Mouse (Mus musculus) heart, adult 18-20 months (tissue): Measurements from ENCODE around the gene Phactr2. TPM values are rescaled to one million over a fixed set of nuclear protein-coding genes. Genes with fewer than 3 reads are reported as not detected.

Experiments
- DNase-seq, 2 experiments: peaks; one replicate each; pipeline ENCODE4 v3.0.0; 2021 to 2022; ENCODE audit warnings: mixed read lengths in 1 of 2
- total RNA-seq, 2 experiments: library from RNA; stranded (reverse); gene quantifications; 2 replicates each; pipeline ENCODE4 v1.2.3; 2021

Phactr2 gene
- total RNA-seq, 2 experiments from 2014 or later, result 43.4 to 45.7 TPM

DNA sequence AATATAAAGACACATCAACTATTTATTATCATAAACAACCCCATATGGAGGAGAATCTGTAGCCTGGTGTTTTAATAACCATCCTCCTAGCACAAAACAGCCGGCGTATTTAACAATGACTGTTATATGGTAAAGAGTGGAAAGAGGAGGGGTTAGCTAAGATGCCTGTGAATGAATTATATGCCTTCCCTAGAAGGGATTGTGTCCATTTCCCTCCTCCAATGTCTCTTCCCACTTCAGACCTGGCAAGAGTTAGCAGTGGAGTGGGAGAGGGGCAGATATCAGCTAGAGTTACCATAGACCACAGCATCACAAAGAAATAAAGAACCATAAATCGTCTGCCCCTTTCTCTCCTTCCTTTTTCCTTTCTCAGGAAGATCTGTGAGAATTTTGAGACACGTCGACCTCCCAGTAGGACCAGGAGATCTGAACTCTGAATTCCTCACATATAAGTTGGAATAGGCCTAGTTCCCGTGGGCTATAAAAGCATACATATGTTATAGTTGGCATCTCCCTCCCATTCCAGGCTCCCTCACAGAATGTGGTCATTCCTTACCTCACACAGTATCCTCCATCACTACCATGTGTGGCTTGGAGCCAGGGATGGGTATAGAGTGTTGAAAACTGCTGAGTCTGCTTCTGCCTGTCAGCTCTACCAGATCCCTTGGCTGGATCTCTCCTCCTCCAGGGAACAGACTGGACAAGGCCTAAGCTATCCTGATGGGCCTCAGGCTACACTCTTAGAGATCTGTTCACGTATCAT lies 25.7 kb downstream of the Phactr2 start:
- no peak for DNase-seq

DNA sequence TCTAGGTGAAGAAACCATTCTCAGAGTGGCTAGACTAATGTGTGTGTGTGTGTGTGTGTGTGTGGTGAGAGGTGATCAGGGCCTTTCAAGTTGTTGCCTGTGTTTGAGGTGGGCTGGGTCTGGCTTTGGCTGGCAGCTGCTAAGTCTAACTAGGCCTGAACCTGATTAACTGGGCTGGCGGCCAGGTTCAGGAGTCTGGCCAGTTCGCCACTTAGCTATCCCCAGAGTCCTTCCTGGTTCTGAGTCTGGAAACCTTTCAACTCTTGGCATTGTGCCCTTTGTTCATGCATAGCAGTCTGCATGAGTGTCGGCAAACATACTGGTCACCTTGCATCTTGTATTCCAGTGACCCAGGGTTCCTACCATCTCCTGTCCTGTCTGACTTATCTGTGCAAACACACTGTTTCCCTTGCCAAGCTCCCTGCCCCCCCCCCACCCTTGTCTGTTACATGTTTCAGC lies 27.4 kb downstream of the Phactr2 start:
- DNase-seq, result peak; percentile 88 to 91

DNA sequence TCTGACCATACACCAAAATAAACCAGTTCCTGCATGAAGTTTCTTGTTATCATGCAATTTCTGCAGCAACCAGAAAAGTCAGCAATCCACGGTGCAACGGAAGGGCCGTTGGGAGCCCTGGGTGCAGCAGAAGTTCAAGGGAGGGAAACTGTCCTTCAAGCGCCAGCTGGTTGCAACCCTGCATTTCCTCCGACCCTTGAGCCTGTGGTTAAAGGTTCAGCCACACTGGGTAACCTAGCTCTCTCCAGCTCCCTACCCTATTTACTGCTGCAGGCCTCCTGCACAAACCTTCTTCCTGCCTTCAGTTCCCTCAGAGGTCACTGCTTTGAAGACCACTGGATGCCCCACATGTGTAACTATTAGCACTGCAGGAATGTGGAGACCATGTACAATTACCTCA lies 30.0 kb downstream of the Phactr2 start:
- no peak for DNase-seq

DNA sequence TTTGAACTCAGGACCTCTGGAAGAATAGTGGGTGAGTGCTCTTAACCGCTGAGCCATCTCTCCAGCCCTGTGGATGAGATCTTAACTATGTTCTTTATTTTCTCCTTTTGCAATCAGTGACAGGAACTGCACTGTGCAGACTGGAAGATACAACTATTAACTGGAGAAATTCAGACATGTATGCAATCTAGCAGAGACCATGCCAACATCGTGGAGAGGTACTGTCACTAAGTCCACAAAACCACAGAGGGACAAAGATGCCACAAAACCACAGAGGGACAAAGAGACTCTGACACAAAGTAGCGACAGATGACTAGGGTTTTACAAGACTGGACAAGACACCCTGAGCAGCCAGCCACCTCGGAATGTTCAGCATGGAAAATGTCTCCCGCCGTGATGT lies 30.6 kb downstream of the Phactr2 start:
- DNase-seq, result no peak

DNA sequence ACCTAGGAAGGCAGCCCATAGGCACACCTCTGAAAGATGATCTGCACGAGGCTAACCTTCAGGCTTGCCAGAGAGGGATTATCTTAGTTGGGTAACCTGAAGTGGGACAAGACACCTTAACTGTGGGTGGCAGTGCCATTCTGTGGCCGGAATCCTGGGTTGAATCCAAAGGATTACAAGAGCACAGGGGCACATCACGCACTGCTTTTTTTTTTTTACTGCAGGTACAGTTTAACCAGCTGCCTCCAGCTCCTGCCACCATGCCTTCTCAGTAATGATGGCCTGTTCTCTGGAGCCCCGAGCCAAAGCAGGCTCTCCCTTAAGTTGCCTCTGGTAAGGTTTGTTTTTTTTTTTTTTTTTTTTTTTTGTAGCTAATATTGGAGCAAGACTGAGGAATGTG lies 33.9 kb downstream of the Phactr2 start:
- no peak for DNase-seq

DNA sequence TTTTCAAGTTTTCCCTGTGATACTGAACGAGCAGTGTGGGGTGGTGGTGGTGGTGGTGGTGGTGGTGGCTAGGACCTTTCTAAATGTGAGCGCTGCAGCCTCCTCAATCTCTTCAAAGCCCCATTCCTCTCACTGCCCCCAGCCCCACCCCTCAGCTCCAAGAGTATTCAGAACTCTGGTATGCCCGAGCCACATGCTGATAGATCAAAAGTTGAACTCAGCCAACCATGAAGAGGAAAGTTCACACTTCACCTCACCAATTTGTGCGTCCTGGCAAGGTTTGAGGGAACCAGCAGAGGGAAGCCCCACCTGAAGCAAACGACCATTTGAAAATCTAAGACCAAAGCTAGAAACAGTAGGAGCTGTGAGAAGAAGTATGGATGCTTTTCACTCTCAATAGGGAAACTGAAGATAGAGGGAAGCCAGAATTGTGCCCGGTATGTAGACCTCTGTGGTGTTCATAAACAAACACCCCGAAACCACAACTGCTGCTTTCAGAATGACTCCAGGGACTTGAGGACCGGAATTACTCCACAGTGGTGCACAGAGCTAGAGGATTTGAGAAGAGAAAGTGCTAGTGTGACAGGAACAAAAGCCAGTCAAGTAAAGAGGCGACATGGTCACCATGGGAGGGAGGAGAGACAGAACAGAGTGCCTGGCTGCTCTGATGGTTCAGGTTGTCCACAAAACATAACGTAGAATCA lies 35.9 kb downstream of the Phactr2 start:
- DNase-seq, result peak in 1 of 2 experiments; percentile 43

DNA sequence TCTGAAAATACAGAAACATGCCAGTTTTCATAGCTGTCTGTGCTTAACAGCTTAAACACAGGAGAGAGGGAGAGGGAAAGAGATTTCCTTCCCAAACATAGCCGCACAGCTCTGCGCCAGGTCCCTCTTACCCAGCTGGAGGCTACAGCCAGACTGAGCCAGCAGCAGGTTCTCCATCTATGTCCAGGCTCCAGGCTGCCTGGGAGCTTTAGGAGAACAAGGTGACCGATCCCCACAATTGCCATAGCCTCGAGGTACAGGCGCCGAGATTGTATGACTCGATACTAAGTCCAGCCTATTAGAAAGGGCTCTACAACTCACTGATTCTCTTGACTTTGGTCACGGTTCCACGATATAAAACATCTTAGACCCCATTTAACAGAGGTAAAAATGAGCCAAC lies 37.2 kb downstream of the Phactr2 start:
- peak in 1 of 2 experiments; percentile 37 for DNase-seq

DNA sequence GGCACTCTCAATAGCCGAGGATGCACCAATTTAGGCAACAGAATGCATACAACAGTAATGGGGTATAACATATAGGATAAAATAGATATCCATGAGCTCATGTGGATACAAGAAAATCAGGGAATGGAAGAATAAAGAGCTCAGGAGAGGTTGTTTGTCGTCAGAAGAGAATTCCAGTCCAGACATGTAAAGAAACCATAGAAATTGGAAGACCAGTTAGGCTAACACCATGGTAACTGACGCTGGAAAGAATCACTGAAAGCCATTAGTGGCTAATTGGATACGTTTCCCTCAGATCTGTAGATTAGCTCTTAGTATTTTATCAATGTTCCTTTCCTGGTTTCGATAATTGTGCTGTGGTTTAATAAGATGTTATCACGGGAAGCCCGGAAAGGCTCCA lies 41.2 kb downstream of the Phactr2 start:
- no peak for DNase-seq

DNA sequence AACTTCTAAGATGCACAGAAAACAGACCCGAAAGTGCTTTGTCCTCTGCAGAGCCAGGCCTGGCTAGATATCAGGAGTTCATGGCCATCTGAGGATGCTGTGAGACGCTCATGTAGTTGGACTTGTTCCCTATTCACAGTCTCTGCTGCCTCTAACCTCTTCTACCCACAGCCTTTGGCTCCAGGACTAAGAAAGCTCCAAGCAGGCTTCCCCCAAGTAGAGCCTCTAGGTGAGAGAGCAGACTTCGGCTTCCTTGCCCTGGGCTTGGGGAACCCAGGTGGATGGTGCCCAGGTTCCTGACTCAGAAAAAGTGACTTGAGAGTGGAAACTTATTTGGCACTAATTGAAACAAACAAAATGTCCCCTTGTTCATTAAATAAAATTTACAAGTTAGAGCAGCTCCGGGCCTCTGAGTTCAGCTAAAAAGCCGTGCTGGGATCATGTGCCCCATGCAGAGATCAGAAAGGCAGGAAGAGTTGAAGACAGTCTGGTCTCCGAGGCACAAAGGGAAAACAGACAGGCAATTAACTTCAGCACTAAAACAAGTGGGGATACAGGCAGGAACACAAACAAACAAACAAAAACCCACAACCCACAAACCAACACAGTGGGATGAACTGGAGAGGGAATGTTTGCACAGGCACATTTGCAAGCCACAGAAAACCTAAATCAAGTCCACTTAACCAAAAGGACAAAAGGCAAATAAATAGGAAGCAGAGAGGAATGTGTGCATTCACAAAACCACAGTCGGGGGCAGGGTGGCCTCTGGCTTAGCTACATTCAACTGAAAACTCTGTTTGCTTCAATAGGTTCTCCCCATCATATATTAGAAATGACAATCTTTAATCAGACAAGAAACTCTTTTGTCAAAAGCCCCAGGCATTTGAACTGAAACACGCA lies 42.3 kb downstream of the Phactr2 start:
- no peak for DNase-seq

DNA sequence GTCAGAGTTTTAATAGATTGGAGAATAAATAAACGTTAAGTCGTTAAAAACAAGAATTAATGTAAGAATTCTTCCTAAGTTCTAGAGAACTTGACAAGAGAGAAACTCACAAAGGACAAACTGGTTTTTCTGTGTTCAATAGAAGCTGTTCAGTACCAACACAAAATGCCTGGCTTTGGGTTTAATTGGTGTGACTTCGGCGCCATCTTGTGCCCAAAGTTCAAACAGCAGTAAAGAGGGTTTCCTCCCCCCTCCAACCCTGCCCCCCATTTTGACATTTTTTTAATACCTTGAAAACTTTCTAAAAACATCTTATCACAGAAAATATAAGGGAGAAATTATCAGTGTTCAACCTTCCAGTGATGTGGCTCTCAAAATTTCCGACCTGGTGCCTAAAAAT lies 44.4 kb downstream of the Phactr2 start:
- peak; percentile 43 to 88 for DNase-seq

DNA sequence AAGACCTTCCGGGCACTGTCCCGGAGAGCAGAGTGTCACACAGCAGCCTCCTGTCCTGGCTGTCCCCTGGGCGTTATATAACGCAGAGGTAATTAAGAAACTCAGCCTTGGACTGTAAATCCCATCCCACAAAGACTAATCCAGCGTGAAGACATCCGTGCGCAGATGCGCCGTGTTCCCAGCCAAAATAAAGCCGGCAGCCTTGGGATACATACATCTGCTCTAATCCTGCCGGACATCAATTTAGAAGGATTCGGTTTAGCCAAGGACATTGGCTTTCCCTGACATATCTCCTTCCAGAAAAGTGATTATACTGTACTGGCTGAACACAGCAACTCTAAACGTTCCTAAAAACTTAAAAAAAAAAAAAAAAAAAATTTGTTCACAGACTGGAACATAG lies 45.0 kb downstream of the Phactr2 start:
- DNase-seq, result no peak

DNA sequence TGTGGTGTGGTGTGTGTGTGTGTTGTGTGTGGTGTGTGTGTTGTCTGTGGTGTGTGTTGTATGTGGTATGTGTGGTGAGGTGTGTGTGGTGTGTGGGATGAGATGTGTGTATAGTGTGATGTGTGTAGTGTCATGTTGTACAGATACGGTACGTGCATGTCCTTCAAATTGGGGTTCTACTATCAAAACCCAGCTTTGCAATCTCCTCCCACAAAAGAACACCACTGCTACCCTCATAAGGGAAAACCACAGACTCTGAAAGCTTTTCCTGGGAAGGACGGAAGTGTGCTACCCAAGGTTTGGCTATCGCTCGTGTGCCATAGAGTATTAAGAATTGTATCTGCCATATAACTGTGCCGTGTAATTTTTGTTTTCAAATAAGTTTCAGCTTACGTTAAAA lies 45.7 kb downstream of the Phactr2 start:
- DNase-seq, result no peak

DNA sequence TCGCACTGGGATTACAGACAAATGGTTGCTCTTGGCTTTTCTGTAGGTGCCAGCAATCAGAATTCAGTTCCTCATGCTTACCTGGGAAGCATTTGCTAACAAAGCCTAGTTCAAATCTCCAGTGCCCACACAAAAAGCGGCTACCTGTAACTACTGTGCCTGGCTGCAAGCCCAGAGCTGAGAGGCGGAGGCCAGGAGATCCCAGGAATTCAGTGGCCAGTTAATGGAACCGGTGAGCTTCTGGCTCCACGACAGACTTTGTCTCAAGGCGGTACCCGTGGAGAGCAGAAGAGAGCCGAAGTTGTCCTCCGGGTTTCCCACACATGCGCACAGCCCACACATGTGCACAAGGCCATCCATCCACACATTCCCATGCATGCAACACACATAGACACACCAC lies 46.6 kb downstream of the Phactr2 start:
- no peak for DNase-seq

DNA sequence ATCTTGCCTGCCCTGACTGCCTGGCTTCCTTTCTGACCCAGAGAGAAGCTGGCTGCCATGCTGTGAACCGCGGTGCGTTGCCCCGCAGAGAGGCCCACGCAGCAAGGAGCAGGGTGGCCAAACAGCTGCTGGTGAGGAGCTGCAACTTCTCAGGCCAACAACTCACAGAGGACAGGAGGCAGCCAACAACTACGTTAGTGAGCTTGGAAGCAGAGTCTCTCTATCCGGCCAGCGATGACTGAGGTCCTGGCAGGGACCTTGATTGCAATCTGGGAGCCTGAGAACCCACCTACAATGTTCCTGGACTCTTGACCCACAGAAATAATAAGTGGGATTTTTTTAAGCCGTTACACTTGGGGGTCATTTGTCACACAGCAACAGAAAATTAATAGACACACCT lies 49.0 kb downstream of the Phactr2 start:
- peak in 1 of 2 experiments; percentile 19 for DNase-seq

DNA sequence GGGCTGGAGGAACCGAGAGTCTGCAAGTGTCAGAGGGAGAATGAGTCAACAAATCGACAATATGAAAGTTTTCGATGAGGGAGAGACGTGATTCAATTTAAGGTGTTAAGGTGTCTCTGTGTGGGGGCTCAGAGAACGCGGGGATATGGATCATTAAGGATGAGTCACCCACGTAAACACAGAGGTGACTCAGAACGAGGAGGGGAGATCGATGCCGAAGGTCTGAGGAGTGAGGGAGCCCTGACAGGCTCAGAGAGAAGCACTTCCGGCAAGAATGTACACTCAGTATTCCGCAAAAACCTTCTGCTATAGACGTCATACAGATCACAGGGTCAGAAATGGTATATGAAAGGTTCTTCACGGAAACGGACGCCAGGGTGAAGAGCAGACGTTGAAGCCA lies 49.7 kb downstream of the Phactr2 start:
- DNase-seq, result no peak

DNA sequence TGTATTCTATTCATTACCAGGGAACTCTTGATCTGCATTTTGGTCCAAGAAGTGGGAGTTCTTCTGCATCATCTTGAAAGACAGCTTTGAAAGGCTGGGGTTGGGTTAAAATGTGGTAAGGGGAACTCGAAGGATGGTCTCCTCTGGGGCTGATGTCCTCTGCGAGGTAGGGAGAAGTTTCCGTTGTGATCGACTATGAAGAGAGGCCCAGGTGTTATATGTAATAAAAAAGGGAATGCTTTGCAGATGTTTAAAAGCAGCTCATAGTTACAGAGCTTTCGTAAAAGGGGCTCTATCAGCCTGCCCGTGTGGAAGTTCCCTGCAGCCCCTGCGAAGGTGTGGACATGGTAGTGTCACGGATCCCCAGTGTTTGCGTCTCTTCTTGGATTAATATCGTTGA lies 50.2 kb downstream of the Phactr2 start:
- DNase-seq, result no peak

DNA sequence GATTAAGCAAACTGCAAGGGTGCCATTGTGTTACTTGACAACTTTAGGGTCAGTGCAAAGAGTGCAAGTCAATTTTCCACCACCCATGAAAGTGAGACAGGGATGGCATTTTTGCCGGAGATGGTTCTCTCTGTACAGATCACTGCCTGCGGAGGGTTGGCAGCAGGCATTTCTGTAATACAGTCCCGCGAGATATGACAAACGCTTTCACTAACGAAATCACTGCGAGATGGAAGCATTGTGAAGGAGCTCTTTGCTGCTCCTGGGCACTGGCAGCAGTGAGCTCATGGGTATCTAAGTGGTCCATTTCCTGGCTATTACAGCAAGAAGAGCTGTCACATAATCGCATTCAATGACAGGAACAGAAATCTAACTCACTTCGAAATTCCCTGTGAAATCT lies 52.1 kb downstream of the Phactr2 start:
- DNase-seq, result no peak

DNA sequence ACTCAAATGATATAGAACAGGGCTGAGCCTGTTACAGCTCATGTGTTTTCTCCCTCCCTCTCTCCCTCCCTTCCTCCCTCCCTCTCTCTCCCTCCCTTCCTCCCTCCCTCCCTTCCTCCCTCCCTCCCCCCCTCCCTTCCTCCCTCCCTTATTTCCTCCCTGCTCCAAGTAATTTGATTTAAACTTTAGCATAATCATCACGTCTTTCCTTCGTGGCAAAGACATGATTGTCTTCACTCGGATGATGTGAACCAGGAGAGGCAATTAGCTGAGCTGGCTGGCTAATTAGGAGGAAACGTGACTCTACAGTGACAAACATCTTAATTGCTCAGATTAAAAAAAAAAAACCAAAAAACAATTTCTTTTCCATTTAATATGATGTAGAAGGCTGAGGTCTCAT lies 55.0 kb downstream of the Phactr2 start:
- no peak for DNase-seq

DNA sequence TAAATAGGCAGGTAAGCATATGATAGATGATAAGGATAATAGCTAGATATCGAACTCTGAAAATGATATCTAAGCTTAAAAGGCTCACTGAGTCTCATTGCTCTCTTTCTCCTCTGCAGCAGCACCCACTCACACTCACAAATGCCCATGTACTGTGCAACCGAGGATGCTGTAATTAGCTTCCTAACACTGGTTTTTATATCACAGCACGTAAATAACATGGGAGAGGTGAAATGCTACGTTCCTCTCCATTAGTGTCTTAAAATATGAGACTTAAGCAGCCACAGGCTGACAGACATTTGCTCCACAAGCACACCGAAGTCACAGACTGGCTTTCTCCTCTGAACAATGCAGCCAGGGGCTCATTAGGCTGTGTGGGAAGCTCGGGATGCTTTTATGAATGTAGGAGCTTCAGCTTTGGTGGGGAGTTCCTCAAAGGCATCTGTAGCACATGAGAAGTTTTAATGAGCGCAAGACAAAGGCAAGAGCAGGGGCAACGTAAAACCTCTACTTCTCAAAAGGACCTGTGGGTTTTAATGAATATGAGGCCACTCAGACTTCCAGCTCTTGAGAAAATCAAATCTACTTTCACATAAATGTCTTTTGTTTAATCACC lies 58.6 kb downstream of the Phactr2 start:
- DNase-seq, result no peak

DNA sequence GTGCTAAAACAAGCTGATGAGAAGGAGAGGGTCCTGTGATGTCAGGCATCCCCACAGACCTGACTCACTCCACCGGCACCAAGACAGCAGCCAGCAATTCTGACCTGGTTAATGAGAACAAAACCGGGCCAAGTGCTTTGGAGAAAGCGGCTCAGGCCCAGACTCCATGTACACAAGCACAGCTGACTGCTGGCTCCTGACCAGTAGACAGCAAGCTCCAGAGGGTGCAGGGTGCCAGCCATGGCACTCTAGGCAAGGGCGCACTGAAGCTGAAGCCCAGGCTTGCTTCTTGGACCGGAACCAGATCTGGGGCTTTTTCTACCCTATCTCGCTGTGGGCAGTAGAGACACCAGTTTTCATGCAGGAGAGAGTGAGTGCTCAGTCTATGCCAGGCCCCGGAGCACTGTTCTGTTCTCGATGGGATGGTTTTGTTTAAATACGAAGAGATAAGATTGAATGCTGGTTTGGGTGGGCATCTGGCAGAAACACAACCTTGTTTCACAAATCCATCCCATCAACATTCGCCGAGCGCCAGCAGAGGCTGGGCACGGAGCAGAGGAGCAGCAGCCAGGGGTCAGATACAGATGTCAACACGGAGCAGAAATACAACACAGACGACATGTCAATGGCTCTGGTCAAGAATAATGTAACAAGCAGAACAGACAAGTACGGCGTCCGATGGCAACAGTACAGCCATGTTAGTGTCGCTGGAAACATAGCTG lies 61.8 kb downstream of the Phactr2 start:
- DNase-seq, result peak; percentile 74 to 87

DNA sequence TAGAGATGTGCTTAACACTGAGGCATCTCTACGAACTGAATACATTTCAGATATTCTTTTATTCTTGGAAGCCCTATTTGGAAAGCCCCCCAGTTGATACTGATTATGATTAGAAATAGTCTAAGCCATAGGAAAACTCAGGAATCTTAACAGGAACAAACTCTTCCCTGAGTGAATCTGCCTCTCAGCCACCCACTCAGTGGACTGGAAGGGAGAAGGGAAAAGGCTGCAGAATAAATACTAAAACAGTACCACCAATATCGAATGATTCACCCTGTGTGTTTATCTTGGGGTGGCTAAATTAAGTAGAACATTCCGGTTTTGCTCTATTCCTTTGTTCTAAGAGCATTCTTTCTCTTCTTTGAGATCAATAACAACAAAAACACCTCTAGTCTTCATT lies 63.2 kb downstream of the Phactr2 start:
- no peak for DNase-seq

DNA sequence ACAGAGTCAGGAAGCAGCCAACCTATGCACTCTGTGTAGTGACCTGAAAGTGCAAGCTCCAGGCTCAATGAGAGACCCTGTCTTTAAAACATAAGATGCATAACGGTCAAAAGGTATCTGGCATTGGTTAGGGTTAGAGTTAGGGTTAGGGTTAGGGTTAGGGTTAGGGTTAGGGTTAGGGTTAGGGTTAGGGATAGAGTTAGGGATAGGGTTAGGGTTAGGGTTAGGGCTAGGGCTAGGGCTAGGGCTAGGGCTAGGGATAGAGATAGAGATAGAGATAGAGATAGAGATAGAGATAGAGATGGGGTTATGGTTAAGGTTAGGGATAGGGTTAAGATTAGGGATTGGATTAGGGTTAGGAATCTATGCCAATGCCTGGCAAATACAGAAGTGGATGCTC lies 72.2 kb downstream of the Phactr2 start:
- no peak for DNase-seq
